Mouse (Mus musculus): ENCODE results near the gene Irf7.

GRCm38 (mm10) chr7:141294479-141294878 is 28.2 kb upstream of the Irf7 start:
- no peak for TF ChIP-seq CTCF (IDR thresholded peaks at IDR 0.05; ENCODE audit: borderline replicate concordance, insufficient read depth, low read depth, low read length)
- TF ChIP-seq POLR2A (IDR thresholded peaks at IDR 0.05; ENCODE audit: borderline replicate concordance, insufficient read depth, low read length), result no peak

Measured in cerebellum, adult 2 months (tissue).